Mouse (Mus musculus): ENCODE measurements around the gene Vmn1r55.

DNA sequence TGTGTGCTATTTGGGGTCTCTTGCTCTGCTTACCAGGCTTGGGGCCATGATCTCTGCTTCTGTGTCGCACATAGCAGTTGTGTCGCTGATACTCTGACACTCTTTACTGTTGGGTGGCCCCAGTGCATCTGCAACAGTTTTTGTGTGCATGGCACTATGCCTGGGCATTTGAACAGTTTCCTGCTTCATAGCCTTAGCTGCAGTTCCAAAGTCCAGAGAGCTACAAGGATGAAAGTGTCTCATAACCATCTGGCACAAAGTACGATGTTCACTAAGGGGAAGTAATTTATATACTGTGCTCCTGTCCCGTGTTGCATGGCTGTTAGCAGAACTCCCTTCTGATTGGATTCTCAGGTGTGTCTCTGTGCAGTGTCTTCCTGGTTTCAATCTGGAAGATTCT is 61.6 kb downstream of the Vmn1r55 start:
- TF ChIP-seq ZNF384 (IDR thresholded peaks at IDR 0.05; ENCODE audit: low read depth, low read length) (no peak), HCFC1 (IDR thresholded peaks at IDR 0.05; ENCODE audit: borderline replicate concordance, insufficient read depth, low read length) (no peak), MAFK (IDR thresholded peaks at IDR 0.05; ENCODE audit: insufficient read depth, low read depth, low read length) (no peak)
